Mouse (Mus musculus) cortical plate, adult 2 months (tissue): ENCODE results near the gene C4b.
"Not testable (repeated sequence)": the region's sequence is repeated elsewhere in the genome, so short reads cannot be mapped to it uniquely, and the experiment has no call there.

Experiments used
- CTCF ChIP-seq: fragments of 200-500 bp; IDR thresholded peaks from 2 replicates; pipeline ENCODE4 v1.5.1; 2011; ENCODE audit warnings: mild to moderate bottlenecking, control low read depth, low read length; ENCODE audit not compliant: insufficient read depth; ENCODE audit errors: extremely low read depth
- POLR2A ChIP-seq: fragments of 200-500 bp; IDR thresholded peaks from 2 replicates; pipeline ENCODE4 v1.6.1; 2011; ENCODE audit warnings: mild to moderate bottlenecking, low read length, control low read depth; ENCODE audit not compliant: insufficient read depth; ENCODE audit errors: extremely low read depth

DNA sequence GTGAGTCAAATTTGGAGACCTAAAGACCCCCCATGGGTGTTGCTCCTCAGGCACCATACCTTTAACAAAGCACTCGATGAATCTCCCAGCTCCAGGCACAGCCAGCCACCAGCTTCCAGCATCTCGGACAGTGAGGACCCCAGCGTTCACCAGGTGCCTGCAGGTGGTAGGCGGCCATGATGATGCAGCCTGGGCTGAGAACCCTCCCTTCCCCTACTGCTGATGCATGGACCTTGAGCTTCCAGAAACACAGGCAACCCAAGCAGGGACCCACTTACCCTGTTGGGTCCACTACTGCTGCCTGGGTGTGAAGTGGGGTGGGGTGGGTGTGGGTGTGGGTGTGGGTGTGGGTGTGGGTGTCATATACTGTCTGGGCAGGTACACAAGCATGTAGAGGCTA, 1.5 kb upstream of the C4b start:
- not testable (repeated sequence) for TF ChIP-seq CTCF, POLR2A
